Mouse (Mus musculus): ENCODE data around the gene Vamp1. TPM values are rescaled to one million over a fixed set of nuclear protein-coding genes. Genes with fewer than 3 reads are reported as not detected.

Vamp1 gene
- polyA plus RNA-seq, 1 experiment = 13.6 TPM

DNA sequence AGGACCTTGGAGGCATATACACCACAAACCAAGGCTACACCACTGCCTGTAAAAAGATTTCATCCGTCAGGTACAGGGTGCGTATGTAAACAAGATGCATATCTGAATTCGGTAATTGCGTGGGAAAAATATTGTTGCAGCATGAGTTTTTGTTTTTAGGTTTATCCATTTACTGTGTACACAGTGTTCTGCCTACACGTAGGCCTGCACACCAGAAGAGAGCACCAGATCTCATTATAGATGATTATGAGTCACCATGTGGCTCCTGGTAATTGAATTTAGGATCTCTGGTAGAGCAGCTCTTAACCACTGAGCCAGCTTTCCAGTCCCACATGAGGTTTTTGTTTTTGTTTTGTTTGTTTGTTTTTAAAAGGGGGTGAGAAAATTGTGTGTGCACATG, 18.2 kb upstream of the Vamp1 start:
- WGBS = 78% methylated on average over 5 of the region's 5 CpGs
- DNase-seq (ENCODE audit: low read depth, low spot score) = no peak

DNA sequence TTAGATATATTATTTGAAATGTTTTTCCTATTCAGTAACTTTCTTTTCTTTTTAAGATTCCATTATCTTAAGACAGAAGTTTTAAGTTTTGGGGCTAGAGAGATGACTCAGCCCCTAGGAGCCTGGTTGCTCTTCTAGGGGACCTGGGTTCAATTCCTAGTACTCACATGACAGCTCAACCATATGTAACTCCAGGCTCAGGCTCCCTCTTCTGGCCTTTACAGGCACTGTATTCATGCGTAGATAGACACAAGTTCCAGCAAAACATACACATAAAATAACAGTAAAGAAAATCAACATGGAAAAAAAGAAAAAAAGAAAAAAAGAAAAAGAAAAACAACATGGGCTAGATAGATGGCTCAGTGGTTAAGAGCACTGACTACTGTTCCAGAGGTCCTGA, 4.9 kb upstream of the Vamp1 start:
- WGBS = 82% methylated on average over 1 of the region's 1 CpGs
- DNase-seq (ENCODE audit: low read depth, low spot score) = no peak

DNA sequence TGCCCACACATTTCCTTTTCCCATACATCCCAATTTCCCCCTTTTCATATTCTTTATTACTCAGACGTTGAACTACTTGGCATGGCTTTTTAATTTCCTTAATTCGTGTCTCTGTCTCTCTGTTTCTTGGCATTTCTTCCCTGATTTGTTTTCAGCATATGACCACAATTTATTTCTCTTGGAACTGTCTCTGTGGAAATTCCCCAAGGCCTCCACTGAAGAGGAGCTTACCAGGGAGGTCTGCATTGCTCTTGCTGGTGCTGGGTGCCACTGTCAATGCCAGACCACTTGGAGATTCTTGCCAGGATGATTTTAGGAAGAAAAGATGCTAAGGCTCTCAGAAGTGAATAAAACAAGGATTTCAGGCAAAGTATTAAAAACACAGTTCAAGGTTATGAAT, 2.7 kb upstream of the Vamp1 start:
- 17% methylated on average over 2 of the region's 2 CpGs for WGBS
- no peak for DNase-seq (ENCODE audit: low read depth, low spot score)

DNA sequence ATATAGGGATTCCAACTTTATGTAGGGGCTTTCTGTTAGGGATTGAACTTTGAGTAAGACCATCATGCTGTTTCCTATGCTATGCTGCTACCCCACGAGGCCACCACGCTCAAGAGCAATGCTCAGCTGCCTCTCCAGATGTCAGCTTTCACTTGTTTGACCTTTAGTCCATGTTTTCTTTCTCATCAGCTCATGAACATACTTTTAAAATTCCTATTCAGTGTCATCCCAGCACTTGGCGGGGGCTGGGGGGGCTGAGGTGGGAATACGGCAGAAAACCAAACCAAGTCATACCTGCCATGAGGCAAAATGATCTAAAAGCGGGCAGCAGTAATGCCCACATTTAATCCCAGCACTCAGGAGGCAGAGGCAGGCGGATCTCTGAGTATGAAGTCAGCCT, 2.2 kb upstream of the Vamp1 start:
- DNase-seq (ENCODE audit: low read depth, low spot score) = no peak
- WGBS = 66% methylated on average over 6 of the region's 6 CpGs

DNA sequence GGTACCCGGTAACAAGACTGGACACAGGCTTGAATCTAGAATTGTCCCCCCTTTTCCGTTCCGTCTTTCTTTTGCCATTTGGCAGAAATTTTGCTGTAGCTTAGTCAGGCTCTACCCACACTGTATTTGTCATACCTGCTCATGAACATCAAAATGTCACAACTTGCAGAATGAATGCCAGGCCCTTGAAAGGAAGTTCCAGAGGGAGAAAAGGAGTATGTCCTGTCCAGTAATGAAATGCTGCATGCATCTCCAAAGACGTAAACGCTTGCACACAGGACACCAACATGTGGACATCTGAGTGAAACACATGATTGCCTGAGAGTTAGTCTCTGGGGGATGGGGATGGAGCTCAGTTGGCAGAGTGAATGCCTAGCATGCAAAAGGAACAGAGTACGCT, 1.6 kb upstream of the Vamp1 start:
- no peak for DNase-seq (ENCODE audit: low read depth, low spot score)
- 80% methylated on average over 6 of the region's 6 CpGs for WGBS

DNA sequence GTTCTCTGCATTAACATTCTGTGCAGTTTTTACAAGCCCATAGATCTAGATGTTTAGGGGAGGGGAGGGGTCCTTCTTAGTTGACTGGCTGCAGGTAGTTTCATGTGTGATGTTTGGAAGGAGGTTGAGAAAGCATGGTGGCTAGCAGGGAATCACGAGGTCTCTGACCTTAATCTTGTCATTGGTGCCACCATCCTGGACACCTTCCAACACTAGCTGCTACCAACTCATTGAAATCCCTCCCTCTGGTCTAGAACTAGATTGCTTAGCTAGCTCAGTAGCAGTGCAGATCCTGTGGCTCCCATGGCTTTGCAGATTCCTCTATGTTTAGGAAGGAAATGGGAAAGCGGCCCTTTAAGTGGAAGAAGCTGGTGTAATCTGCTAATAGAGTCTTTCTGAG, 1.5 kb downstream of the Vamp1 start:
- WGBS = 74% methylated on average over 2 of the region's 2 CpGs
- no peak for DNase-seq (ENCODE audit: low read depth, low spot score)

DNA sequence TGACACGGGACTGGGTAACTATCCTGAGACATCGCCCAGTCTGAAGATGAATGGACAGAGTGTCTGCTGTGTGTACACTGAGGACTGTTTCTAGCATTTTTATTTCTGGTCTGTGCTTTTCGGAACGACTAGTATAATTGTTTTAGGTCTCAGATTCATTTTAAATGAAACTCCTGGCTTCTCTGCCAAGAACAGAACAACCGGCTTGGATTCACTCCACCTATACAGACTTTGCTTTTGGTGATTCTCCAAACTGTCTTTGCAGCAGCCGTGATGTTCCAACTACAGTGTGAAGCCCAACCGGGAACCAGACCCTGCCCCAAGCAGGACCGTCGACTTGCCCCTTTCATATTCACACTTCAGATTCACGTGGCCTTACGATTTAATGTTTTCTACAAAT, 2.5 kb downstream of the Vamp1 start:
- WGBS = 88% methylated on average over 11 of the region's 11 CpGs
- no peak for DNase-seq (ENCODE audit: low read depth, low spot score)

DNA sequence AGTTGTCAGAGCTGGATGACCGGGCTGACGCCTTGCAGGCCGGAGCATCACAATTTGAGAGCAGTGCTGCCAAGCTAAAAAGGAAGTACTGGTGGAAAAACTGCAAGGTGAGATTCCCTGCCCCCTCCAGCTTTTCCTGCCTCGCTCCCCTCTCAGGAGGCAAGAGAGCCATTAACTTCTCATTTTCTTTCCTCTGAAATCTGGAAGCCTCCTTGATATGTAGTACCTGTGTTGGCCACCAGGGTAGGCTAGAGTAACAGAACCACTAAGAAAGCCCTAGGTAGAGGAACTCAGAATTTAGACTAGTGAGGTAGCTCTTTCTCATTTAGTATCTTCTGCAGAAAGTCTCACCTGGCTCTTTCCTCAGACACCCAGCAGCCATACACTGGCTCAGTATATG, 3.6 kb downstream of the Vamp1 start:
- DNase-seq (ENCODE audit: low read depth, low spot score) = no peak
- WGBS = 82% methylated on average over 4 of the region's 4 CpGs

DNA sequence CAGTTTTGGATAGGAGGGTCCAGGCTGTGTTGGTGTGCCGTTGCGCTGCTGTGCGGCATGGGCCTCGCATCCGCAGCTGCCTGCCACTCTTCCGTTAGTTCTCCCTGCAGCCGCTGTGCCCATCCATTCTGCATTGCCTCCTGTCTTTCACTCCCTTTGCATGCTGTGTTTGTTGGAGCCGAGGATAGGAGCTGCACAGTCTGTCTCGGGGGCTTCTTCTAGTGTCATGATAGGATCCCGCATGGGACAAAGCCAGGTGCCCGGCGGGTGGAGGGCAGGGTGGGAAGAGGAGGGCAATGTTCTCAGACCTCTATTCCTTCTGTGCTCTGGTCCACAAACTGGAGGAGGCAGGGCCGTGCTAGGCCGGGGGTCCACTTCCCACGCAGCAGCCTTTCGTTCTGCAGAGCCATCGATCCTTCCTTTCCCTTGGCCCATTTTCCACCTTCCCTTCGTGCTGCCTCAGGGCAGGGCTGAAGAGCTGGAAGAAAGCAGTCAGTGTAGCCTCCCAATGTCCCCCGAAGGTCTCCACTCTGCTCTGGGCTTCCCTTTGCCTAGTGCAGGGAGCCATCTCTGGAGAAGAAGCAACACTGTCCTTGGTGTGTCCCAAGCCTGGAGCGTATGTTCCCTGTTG, 5.9 kb downstream of the Vamp1 start:
- DNase-seq (ENCODE audit: low read depth, low spot score) = no peak
- WGBS = 94% methylated on average over 20 of the region's 20 CpGs

DNA sequence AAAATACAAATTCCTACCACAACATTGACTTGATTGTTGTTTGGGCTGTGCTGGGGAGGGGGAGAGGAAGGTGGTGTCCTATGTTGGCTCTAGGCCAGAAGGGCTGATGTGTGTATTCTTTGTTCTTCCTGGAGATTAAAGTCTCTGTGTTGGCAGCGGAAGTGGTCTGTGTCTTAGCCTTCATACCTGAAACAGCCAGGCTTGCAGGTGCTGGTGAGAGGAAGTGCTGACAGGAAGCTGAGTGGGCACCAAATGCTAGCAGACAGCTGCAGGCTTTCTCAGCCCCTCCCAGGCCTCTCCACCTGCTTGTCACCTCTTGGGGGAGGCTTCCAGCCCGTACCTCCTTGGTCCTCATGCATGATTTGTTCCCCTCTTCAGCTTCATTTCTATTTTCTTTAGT, 6.8 kb downstream of the Vamp1 start:
- DNase-seq (ENCODE audit: low read depth, low spot score) = no peak
- WGBS = 44% methylated on average over 2 of the region's 2 CpGs

DNA sequence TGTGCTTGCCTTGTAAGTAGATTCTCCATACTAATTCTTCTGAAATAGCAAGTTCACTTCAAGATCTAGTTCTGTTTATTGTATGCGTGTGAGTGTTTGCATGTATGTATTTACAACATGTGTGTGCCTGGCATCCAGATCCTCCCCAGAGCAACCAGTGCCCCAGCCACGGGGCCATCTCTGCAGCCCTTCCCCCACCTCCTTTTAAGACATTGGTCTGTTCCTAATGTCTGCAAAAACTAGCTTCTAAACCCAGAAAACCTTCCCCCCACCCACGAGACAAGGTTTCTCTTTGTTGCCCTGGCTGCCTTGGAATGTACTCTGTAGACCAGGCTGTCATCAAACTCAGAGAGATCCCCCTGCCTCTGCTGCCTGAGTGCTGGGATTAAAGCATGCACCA, 7.2 kb downstream of the Vamp1 start:
- 67% methylated on average over 3 of the region's 3 CpGs for WGBS
- DNase-seq (ENCODE audit: low read depth, low spot score) = no peak

DNA sequence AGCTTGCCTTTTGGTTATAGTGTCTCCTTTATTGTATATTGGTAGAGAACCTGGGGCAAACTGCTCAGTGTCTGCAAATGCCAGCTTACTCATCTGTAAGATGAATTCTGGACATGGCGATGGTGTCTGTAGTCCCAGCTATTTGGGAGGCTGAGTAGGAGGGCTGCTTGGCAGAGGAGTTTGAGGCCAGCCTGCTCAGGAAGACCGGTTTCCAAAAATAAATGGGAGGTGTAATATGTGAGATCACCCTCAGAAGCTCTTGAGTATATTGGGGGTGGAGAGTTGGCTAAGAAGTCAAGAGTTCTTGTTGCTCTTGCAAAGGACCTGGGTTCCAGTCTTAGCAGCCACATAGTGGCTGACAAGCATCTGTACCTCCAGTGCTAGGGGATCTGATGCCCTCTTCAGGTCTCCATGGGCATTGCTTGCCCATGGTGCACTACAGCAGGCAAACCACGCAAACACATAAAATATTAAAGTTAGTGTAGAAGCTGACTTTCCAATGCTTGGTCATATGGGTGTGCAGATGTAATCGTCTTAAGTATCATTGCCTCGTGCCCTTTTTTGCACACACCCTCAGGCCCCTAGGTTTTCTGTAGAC, 10.3 kb downstream of the Vamp1 start:
- WGBS = 83% methylated on average over 5 of the region's 5 CpGs
- DNase-seq (ENCODE audit: low read depth, low spot score) = no peak

DNA sequence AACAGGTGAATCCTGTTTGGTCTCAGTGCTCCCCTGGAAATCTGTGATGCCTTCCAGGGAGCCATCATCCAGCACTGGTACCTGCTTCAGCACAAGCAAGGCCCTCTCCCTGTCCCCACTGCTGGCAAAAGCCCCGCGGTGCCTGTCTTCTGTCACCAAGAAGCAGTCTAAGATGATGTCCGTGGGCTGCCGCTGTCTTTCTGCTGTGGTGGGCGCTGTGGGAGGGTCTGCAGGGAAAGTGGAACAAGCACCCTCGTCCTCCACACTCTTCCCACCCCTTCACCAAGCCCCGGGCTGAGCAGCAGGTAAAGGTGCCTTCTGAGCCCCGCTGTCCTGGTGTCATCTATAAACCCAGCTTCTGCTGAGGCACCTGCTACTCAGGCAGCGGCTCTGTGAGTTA, 15.2 kb downstream of the Vamp1 start:
- DNase-seq (ENCODE audit: low read depth, low spot score) = no peak
- 60% methylated on average over 9 of the region's 9 CpGs for WGBS

DNA sequence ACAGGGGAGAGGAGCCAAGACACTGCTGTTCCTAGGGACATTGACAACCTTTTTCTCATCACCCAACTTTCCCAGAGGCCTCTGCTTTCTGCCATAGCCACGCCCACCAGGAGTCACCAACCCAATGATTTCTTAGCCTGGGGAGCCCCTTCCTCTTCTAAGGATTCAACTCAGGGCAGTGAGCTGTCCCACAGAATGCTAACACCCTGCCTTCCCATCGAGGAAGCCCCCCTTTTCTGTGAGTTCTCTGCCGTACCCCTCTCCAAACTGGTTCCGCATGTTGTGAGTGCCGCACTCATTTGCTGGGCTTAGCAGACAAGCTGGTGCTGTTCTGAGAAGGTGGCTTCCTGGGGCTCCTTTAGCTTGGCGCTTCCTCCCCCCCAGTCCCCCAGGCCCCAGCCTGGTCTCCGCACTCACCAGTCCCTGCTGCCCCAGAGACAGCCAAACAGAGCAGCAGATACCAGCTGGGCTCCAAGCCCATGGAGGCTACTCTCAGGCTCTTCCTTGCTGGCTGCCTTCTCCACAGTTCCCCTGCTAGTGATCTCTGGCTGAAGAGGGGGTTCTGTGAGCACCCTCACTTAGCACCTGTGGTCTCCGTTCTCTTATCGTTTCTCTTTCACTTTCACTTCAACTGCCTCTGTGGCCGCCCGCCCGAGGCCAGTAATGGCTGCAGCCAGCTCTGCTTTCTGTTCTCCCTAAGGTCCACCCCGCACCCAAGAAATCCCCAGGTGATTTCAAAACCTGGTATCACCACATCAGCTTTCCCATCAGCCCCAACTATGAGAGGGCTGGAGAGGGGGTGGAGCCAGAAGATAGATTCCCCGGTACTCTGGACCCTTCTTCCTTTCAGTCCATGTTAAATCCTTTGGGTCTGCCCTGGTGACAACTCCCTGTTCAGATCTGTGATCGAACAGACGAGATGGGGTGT, 16.0 kb downstream of the Vamp1 start, which contains the start of gene Tapbpl:
Gene Tapbpl, minus strand, starts transcription at position 744 of the 928 bp plus-strand sequence.
- under 1% methylated on average over 16 of the region's 16 CpGs for WGBS
- no peak for DNase-seq (ENCODE audit: low read depth, low spot score)

DNA sequence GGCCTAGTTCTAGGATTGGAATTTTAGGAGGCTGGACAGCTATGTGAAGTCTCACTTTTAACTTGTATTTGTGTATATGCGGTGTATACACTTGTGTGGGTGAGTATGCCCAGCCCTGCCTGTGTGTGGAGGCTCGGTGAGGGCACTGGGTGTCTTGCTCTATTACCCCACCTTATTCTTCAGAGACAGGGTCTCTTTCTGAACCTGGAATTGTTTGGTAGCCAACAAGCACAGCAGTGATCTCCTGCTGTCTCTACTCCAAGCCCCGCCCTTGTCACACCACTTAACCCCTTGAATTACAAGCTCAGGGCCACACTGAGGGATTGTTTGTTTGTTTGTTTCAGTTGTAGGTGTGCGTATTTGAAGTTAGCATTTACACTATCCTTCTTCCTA, 16.7 kb downstream of the Vamp1 start:
- DNase-seq (ENCODE audit: low read depth, low spot score) = no peak
- WGBS = 13% methylated on average over 4 of the region's 4 CpGs

DNA sequence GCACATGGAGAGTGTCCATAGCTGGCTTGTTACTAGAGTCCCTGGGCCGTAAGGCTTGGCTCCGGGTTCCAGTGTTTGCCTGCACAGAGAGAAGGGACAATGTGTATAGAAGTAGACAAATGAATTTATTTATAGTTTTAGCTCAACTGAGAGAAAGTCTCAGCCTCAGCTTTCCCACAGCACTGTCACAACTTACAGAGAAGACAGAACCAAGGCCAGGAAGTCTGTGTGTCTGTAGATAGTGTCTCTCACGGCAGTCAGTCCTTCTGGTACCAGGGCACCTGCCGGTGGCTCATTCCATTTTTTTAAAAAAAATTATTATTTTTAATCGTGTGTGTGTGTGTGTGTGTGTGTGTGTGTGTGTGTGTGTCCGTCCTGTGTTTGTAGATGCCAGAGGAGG, 17.2 kb downstream of the Vamp1 start:
- 58% methylated on average over 6 of the region's 6 CpGs for WGBS
- DNase-seq (ENCODE audit: low read depth, low spot score) = no peak

DNA sequence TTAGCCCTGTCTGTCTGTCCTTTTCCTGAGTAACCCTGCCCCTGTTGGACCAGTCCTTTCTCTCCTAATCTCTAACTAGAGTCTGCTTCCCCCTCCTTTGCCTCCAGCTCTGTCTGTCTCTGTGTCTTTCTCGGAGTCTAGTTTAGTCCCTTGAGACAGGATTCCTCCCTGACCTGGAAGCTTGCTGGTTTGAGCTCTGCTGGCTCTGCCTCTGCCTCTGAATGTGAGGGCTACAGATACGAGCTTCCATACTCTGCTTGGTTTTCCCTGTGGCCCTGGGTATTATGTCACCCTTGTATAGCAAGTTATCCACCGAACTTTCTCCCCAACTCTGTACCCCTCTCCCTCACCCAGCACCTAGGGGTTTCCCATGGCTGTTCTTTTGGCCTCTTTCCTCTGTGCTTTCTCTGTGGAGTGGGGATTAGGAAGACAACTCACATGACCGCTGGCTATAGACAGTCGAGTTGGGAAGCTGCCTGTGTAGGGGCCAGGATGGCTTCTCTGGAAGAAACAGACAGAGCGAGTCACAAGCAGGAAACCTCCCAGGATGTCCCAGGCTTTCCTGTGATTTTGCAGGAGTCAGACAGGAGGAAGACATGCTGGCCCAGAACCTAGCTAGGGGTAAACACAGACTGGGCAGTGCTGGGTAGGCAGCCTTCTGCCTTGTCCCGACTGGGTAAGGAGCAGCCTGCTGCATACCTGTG, 18.6 kb downstream of the Vamp1 start:
- no peak for DNase-seq (ENCODE audit: low read depth, low spot score)
- WGBS = 53% methylated on average over 7 of the region's 7 CpGs

DNA sequence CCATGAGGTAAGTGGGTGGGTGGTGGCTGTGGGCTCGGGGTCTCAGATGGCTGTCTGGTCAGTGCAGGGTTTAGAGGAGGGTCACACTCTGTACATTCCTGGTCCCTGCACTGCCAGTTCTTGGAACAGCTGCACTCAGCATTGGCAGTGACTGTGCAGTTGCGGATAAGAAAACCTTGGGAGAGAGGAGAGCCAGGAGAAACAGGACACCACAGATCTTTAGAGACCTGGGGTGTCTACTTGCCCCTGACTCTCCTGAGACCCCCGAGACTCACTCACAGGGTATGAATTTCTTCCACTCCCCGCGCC, 19.1 kb downstream of the Vamp1 start:
- WGBS = 43% methylated on average over 5 of the region's 5 CpGs
- DNase-seq (ENCODE audit: low read depth, low spot score) = no peak

DNA sequence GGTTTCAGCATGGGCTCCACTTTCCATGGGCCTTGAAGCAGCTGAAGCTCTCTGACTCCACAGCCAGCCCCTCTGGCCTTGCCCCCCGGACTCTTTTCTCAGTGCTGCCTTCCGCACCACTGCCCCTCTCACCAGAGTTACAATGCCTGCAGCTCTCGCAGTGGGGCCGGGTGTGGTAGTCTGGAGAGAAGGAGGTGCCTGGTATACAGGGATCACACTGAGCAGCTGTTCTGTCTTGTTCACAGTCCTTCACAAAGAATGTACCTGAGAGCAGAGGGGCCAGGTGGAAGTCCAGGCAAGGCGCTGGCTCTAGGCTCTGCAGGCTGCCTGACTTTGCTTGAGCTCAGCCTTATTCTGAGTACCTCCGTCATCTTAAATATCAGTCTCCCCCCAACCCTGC, 21.0 kb downstream of the Vamp1 start:
- no peak for DNase-seq (ENCODE audit: low read depth, low spot score)

DNA sequence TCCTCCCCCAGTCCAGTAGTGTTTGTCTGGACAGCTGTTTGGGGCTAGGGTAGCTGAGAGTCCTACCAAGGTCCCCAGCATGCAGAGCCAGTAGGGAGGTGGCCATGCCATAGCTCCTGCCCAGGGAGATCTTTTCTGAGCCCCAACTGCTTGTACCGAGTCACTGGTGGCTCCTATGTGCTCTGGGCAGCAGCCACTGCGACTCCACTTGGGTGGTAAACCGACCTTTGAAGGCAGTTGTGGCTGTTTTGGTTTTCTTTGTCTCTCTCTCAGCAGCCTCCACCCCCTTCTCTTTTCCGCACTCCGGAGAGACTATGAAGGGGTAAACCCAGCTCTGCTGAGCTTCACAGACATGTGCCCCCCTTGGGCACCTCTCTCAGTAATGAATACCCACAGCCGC, 21.4 kb downstream of the Vamp1 start, which contains the start of gene Cd27:
Gene Cd27, minus strand, starts transcription at position 229 of the 400 bp plus-strand sequence.
- 78% methylated on average over 6 of the region's 6 CpGs for WGBS
- DNase-seq (ENCODE audit: low read depth, low spot score) = no peak

More for the DNA sequence above, 21.0 kb downstream of the Vamp1 start:
- 76% methylated on average over 6 of the region's 6 CpGs for WGBS

Measured in large intestine, adult 2 months (tissue).